Mouse (Mus musculus) heart, embryonic 13.5 days (tissue): Measurements from ENCODE around the gene Limd1. TPM values are rescaled to one million over a fixed set of nuclear protein-coding genes. Genes with fewer than 3 reads are reported as not detected.

Experiments used
- ATAC-seq: fragments of 200-750 bp; cut with Nextera tagmentation; 2 replicates; pipeline ENCODE4 v1.8.0; 2017; ENCODE audit warnings: moderate TSS enrichment; ENCODE audit not compliant: insufficient number of reproducible peaks, low FRiP score, low TSS enrichment; ENCODE audit errors: extremely low read depth
- H3K27ac ChIP-seq: fragments of 300-500 bp; sonication (generic); replicated peaks from 2 replicates; pipeline ENCODE4 v1.5.1; 2015; ENCODE audit warnings: moderate library complexity, mild to moderate bottlenecking, inconsistent platforms
- H3K27me3 ChIP-seq: fragments of 300-500 bp; sonication (generic); replicated peaks from 2 replicates; pipeline ENCODE4 v1.6.1; 2015; ENCODE audit warnings: mild to moderate bottlenecking, inconsistent platforms
- H3K36me3 ChIP-seq: fragments of 300-500 bp; sonication (generic); 2 replicates; pipeline ENCODE4 v1.6.1; 2015; ENCODE audit warnings: mild to moderate bottlenecking, inconsistent platforms
- H3K4me1 ChIP-seq: fragments of 300-500 bp; sonication (generic); 2 replicates; pipeline ENCODE4 v1.6.1; 2015; ENCODE audit warnings: inconsistent platforms
- H3K4me2 ChIP-seq: fragments of 300-500 bp; sonication (generic); 2 replicates; pipeline ENCODE4 v1.6.1; 2015; ENCODE audit warnings: inconsistent platforms, mild to moderate bottlenecking, moderate library complexity
- H3K4me3 ChIP-seq: fragments of 300-500 bp; sonication (generic); 2 replicates; pipeline ENCODE4 v1.5.1; 2015; ENCODE audit warnings: moderate library complexity, mild to moderate bottlenecking, inconsistent platforms
- H3K9ac ChIP-seq: fragments of 300-500 bp; sonication (generic); 2 replicates; pipeline ENCODE4 v1.6.1; 2015; ENCODE audit warnings: inconsistent platforms, mild to moderate bottlenecking, moderate library complexity
- H3K9me3 ChIP-seq: fragments of 300-500 bp; sonication (generic); 2 replicates; pipeline ENCODE4 v1.6.1; 2016; ENCODE audit warnings: inconsistent platforms
- WGBS: fragments of 180-500 bp; shearing (Covaris S2); methylation state at CpG from one replicate; pipeline ENCODE4 v1.1.7; 2015; ENCODE audit warnings: mixed read lengths; 5-methylcytosine and 5-hydroxymethylcytosine counted together
- polyA plus RNA-seq: library from polyadenylated mRNA; unstranded; fragments of >200 nt; fragmentation: Nextera tagmentation; extraction: Ambion mirVana; gene quantifications from 2 replicates; pipeline ENCODE4 v1.2.1, GENCODE M21; 2015

Limd1 gene
- polyA plus RNA-seq, 1 experiment from 2014 or later: 36.1 TPM

- Histone ChIP-seq H3K27me3 (no peaks in the 10 kb centered on the region), H3K4me1 (peaks cover 91% of the 10 kb centered on the region), H3K4me3 (no peak overlapping the region), H3K27ac (no peak overlapping the region), H3K4me2 (no peak overlapping the region), H3K36me3 (peaks cover 68% of the 10 kb centered on the region), H3K9ac (peak overlapping the region; percentile 50; the same call in 1 of the 2 replicates), H3K9me3 (no peaks in the 10 kb centered on the region)
- no peak for ATAC-seq
- WGBS: 72% methylated on average over 3 of the region's 3 CpGs
Measured at GRCm38 (mm10) chr9:123484830-123485229, 6.3 kb downstream of the Limd1 start.

- Histone ChIP-seq H3K27me3 (no peaks in the 10 kb centered on the region), H3K4me3 (no peak overlapping the region), H3K4me1 (peaks cover 91% of the 10 kb centered on the region), H3K27ac (no peak overlapping the region), H3K36me3 (peaks cover 63% of the 10 kb centered on the region), H3K9me3 (no peaks in the 10 kb centered on the region), H3K4me2 (no peak overlapping the region), H3K9ac (no peak overlapping the region)
- 84% methylated on average over 4 of the region's 4 CpGs for WGBS
- ATAC-seq: no peak
Measured at GRCm38 (mm10) chr9:123485561-123485960, 7.1 kb downstream of the Limd1 start.

- 76% methylated on average over 3 of the region's 3 CpGs for WGBS
- ATAC-seq: no peak
- Histone ChIP-seq H3K4me3 (no peak overlapping the region), H3K9ac (peak overlapping the region; percentile 19), H3K36me3 (peaks cover 53% of the 10 kb centered on the region), H3K9me3 (no peaks in the 10 kb centered on the region), H3K4me1 (peaks cover 90% of the 10 kb centered on the region), H3K27me3 (no peaks in the 10 kb centered on the region), H3K27ac (no peak overlapping the region), H3K4me2 (no peak overlapping the region)
Measured at GRCm38 (mm10) chr9:123486635-123487034, 8.1 kb downstream of the Limd1 start.

GRCm38 (mm10) chr9:123489073-123489472, 10.6 kb downstream of the Limd1 start:
- H3K4me1 ChIP-seq: peaks cover 86% of the 10 kb centered on the region
- H3K27ac ChIP-seq: peak overlapping the region; percentile 85
- H3K4me2 ChIP-seq: no peak overlapping the region

GRCm38 (mm10) chr9:123489727-123490343, 11.3 kb downstream of the Limd1 start:
- H3K4me2 ChIP-seq: no peak overlapping the region
- no peak overlapping the region for H3K4me3 ChIP-seq
- H3K9me3 ChIP-seq: no peaks in the 10 kb centered on the region
- 0 out of 2 replicates have a peak overlapping the region, but pooled peaks have one; percentile 7 for H3K9ac ChIP-seq
- WGBS: 59% methylated on average over 9 of the region's 9 CpGs
- peaks cover 23% of the 10 kb centered on the region for H3K36me3 ChIP-seq
- ATAC-seq: no peak
- H3K27ac ChIP-seq: peak overlapping the region; percentile 85
- peaks cover 78% of the 10 kb centered on the region for H3K4me1 ChIP-seq
- no peaks in the 10 kb centered on the region for H3K27me3 ChIP-seq

More at GRCm38 (mm10) chr9:123489073-123489472, 10.6 kb downstream of the Limd1 start:
- 63% methylated on average over 2 of the region's 2 CpGs for WGBS
- no peak overlapping the region for H3K9ac ChIP-seq
- H3K9me3 ChIP-seq: no peaks in the 10 kb centered on the region
- H3K4me3 ChIP-seq: no peak overlapping the region
- peaks cover 31% of the 10 kb centered on the region for H3K36me3 ChIP-seq
- ATAC-seq: no peak
- no peaks in the 10 kb centered on the region for H3K27me3 ChIP-seq

- no peak overlapping the region for H3K4me3 ChIP-seq
- no peaks in the 10 kb centered on the region for H3K9me3 ChIP-seq
- peaks cover 75% of the 10 kb centered on the region for H3K4me1 ChIP-seq
- H3K4me2 ChIP-seq: peak overlapping the region; percentile 23
- H3K27ac ChIP-seq: peak overlapping the region; percentile 85
- no peaks in the 10 kb centered on the region for H3K27me3 ChIP-seq
- H3K36me3 ChIP-seq: peaks cover 16% of the 10 kb centered on the region
- peak overlapping the region; percentile 8; the same call in 1 of the 2 replicates for H3K9ac ChIP-seq
- WGBS: 34% methylated on average over 5 of the region's 5 CpGs
- no peak for ATAC-seq
Measured at GRCm38 (mm10) chr9:123490930-123491329, 12.4 kb downstream of the Limd1 start.

- Histone ChIP-seq H3K9ac (peak overlapping the region; percentile 17; the same call in 1 of the 2 replicates), H3K4me2 (peak overlapping the region; percentile 24), H3K4me1 (peaks cover 75% of the 10 kb centered on the region), H3K27ac (peak overlapping the region; percentile 85), H3K36me3 (peaks cover 8% of the 10 kb centered on the region), H3K4me3 (no peak overlapping the region), H3K9me3 (no peaks in the 10 kb centered on the region), H3K27me3 (no peaks in the 10 kb centered on the region)
- peak; percentile 75 for ATAC-seq
- 37% methylated on average over 9 of the region's 9 CpGs for WGBS
Measured at GRCm38 (mm10) chr9:123491917-123492585, 13.5 kb downstream of the Limd1 start.

- ATAC-seq: no peak
- WGBS: 14% methylated on average over 13 of the region's 13 CpGs
- Histone ChIP-seq H3K9ac (peak overlapping the region; percentile 56), H3K36me3 (peaks cover 21% of the 10 kb centered on the region), H3K4me3 (peak overlapping the region; percentile 26), H3K4me2 (peak overlapping the region; percentile 60), H3K27me3 (no peaks in the 10 kb centered on the region), H3K9me3 (no peaks in the 10 kb centered on the region), H3K27ac (no peak overlapping the region), H3K4me1 (peaks cover 43% of the 10 kb centered on the region)
Measured at GRCm38 (mm10) chr9:123496665-123497064, 18.2 kb downstream of the Limd1 start.

GRCm38 (mm10) chr9:123497906-123498305, 19.4 kb downstream of the Limd1 start:
- Histone ChIP-seq H3K9me3 (no peaks in the 10 kb centered on the region), H3K4me2 (no peak overlapping the region), H3K4me3 (no peak overlapping the region), H3K36me3 (peaks cover 28% of the 10 kb centered on the region), H3K9ac (no peak overlapping the region), H3K27me3 (no peaks in the 10 kb centered on the region), H3K27ac (no peak overlapping the region), H3K4me1 (peaks cover 31% of the 10 kb centered on the region)
- no peak for ATAC-seq
- 33% methylated on average over 5 of the region's 5 CpGs for WGBS

GRCm38 (mm10) chr9:123500480-123500879, 22.0 kb downstream of the Limd1 start:
- ATAC-seq: no peak
- no peak overlapping the region for H3K9ac ChIP-seq
- no peaks in the 10 kb centered on the region for H3K27me3 ChIP-seq
- H3K36me3 ChIP-seq: peaks cover 39% of the 10 kb centered on the region
- H3K9me3 ChIP-seq: no peaks in the 10 kb centered on the region
- whole genome bisulfite sequencing: 43% methylated on average over 4 of the region's 4 CpGs
- no peak overlapping the region for H3K27ac ChIP-seq
- no peak overlapping the region for H3K4me3 ChIP-seq
- no peak overlapping the region for H3K4me2 ChIP-seq
- peaks cover 37% of the 10 kb centered on the region for H3K4me1 ChIP-seq

- H3K9ac ChIP-seq: no peak overlapping the region
- no peak for ATAC-seq
- no peaks in the 10 kb centered on the region for H3K27me3 ChIP-seq
- H3K27ac ChIP-seq: no peak overlapping the region
- no peak overlapping the region for H3K4me2 ChIP-seq
- H3K4me1 ChIP-seq: peaks cover 36% of the 10 kb centered on the region
- H3K36me3 ChIP-seq: peaks cover 36% of the 10 kb centered on the region
- 79% methylated on average over 5 of the region's 5 CpGs for WGBS
- H3K4me3 ChIP-seq: no peak overlapping the region
- no peaks in the 10 kb centered on the region for H3K9me3 ChIP-seq
Measured at GRCm38 (mm10) chr9:123503171-123503834, 24.8 kb downstream of the Limd1 start.
